9 mouse cellular contexts compared by ENCODE assay signal in genomic region chr13:113615971-113616671, GRCm38 (mm10). TPM values are rescaled to one million over a fixed set of nuclear protein-coding genes. Genes with fewer than 3 reads are reported as not detected.
DNase-seq lines count a peak whose midpoint lies in the region; ATAC-seq and TF ChIP-seq lines count a peak whose summit lies in the region.
"Had no signal": no experiment of that assay in that cellular context is flagged by ENCODE, and none has a peak within 500 bp of the region (broad histone marks: within the 10 kb centered on the region; RNA-seq: fewer than 3 reads in every experiment).

No protein-coding gene starts in this region.

- intact Hi-C loops in heart, postnatal 36 days (cut with DNase I), result loop anchor here (2.0 to 5.0 kb wide), 6 partner anchors 23 to 349 kb away; no protein-coding TSS in a partner anchor
- intact Hi-C loops in left cerebral cortex, postnatal 4 days (cut with DNase I), result loop anchor here (5.0 to 10.0 kb wide), 2 partner anchors 201 to 344 kb away; no protein-coding TSS in a partner anchor

- no peak for DNase-seq in layer of hippocampus, adult 2 months (ENCODE audit: low spot score in 2 of 2)
- no peak for DNase-seq in layer of hippocampus, adult 9-11 months
- peak; percentile 38 to 65 for DNase-seq in heart, postnatal 36 days
- peak; percentile 18 for DNase-seq in retina, postnatal 1 day
- no peak for DNase-seq in left cerebral cortex, postnatal 4 days

- no peak for ATAC-seq in limb, embryonic 12.5 days (ENCODE audit: insufficient number of reproducible peaks, insufficient read depth, low FRiP score, low TSS enrichment, low read depth)
- no peak for ATAC-seq in erythroid progenitor cell, adult 5-6 weeks (replicated peaks; ENCODE audit: low FRiP score, poor library complexity, severe bottlenecking)

- peak overlapping the region; percentile 97 for H3K9ac ChIP-seq in limb, embryonic 12.5 days (replicated peaks)

- H3K27me3 ChIP-seq in limb, embryonic 12.5 days, result no peaks in the 10 kb centered on the region

- H3K4me1 ChIP-seq in bone marrow macrophage, adult 2 months (ENCODE audit: control insufficient read depth, insufficient read depth, low read length), result peaks cover 16% of the 10 kb centered on the region
- H3K4me1 ChIP-seq in limb, embryonic 12.5 days (replicated peaks), result peaks cover 62% of the 10 kb centered on the region

- no peak for TF ChIP-seq CTCF in layer of hippocampus, adult 2 months (conservative IDR thresholded peaks at IDR 0.05)
- peak; percentile 26; the same call in 1 of the 2 replicates for TF ChIP-seq CTCF in bone marrow macrophage, adult 2 months (IDR thresholded peaks at IDR 0.05; ENCODE audit: low read depth, low read length)

- peaks cover 15% of the 10 kb centered on the region for H3K36me3 ChIP-seq in limb, embryonic 12.5 days

- WGBS in limb, embryonic 12.5 days, result 18% methylated on average over 8 of the region's 8 CpGs

- peak overlapping the region; percentile 98 for H3K27ac ChIP-seq in layer of hippocampus, adult 2 months
- H3K27ac ChIP-seq in bone marrow macrophage, adult 2 months (ENCODE audit: insufficient read depth, low read depth, low read length), result peak overlapping the region; percentile 58
- peak overlapping the region; percentile 77 for H3K27ac ChIP-seq in limb, embryonic 12.5 days

- no peak for TF ChIP-seq POLR2A in bone marrow macrophage, adult 2 months (IDR thresholded peaks at IDR 0.05; ENCODE audit: borderline replicate concordance, low read depth, low read length)

- peak overlapping the region; percentile 93 for H3K4me2 ChIP-seq in limb, embryonic 12.5 days

- no peaks in the 10 kb centered on the region for H3K9me3 ChIP-seq in limb, embryonic 12.5 days

- H3K4me3 ChIP-seq in layer of hippocampus, adult 2 months, result peak overlapping the region; percentile 59
- peak overlapping the region; percentile 83 for H3K4me3 ChIP-seq in bone marrow macrophage, adult 2 months (ENCODE audit: insufficient read depth, low read length)
- peak overlapping the region; percentile 95 for H3K4me3 ChIP-seq in limb, embryonic 12.5 days (replicated peaks)

RNA-seq across cellular contexts. Expression of gene Snx18, which starts 2.2 kb away (rescaled TPM):
- 10 to 100 TPM; 20.1 to 20.6 TPM for total RNA-seq in layer of hippocampus, adult 2 months (2021)
- polyA plus RNA-seq in bone marrow macrophage, adult 2 months (2012; ENCODE audit: insufficient read depth, insufficient read length, missing spikeins), result 27.1 and 29.8 TPM in 2 replicates
- total RNA-seq in heart, postnatal 36 days (2021), result 10 to 100 TPM; 21.4 to 21.8 TPM
- 40.6 and 41.5 TPM in 2 replicates for polyA plus RNA-seq in limb, embryonic 12.5 days (2016; fragmentation: Nextera tagmentation; extraction: Ambion mirVana)
- 10 to 100 TPM; 19.3 to 19.8 TPM for total RNA-seq in left cerebral cortex, postnatal 4 days (2021)
- 5.8 and 6.3 TPM in 2 replicates for total RNA-seq in erythroid progenitor cell, adult 5-6 weeks (2015; ENCODE audit: low replicate concordance)
- total RNA-seq in erythroid progenitor cell, adult 5-6 weeks (2017; ENCODE audit: low replicate concordance), result 5.7 and 8.2 TPM in 2 replicates

RNA-seq across cellular contexts. Expression of gene Hspb3, which starts 47.4 kb away (rescaled TPM):
- total RNA-seq in layer of hippocampus, adult 2 months (2021), result 1 to 10 TPM in 1 of 2 experiments, under 1 TPM in 1; 0.64 to 1.5 TPM
- polyA plus RNA-seq in bone marrow macrophage, adult 2 months (2012; ENCODE audit: insufficient read depth, insufficient read length, missing spikeins), result not detected in 2 replicates
- 10 to 100 TPM; 13.8 to 15.2 TPM for total RNA-seq in heart, postnatal 36 days (2021)
- polyA plus RNA-seq in limb, embryonic 12.5 days (2016; fragmentation: Nextera tagmentation; extraction: Ambion mirVana), result 3.0 and 4.0 TPM in 2 replicates
- 10 to 100 TPM; 13.4 to 16.4 TPM for total RNA-seq in left cerebral cortex, postnatal 4 days (2021)
- not detected in 2 replicates for total RNA-seq in erythroid progenitor cell, adult 5-6 weeks (2015; ENCODE audit: low replicate concordance)
- not detected in 2 replicates for total RNA-seq in erythroid progenitor cell, adult 5-6 weeks (2017; ENCODE audit: low replicate concordance)
- total RNA-seq: adrenal gland, postnatal 36 days had no signal

Comparison
In these comparisons a context has a peak if more than half of its experiments do, and no peak if none do; other contexts are left out.
1. DNase-seq: peak in heart, postnatal 36 days (2 of 2) and retina, postnatal 1 day (single experiment); none in layer of hippocampus, adult 2 months (0 of 2), layer of hippocampus, adult 9-11 months (single experiment) and left cerebral cortex, postnatal 4 days (single experiment).
2. RNA of gene Hspb3, which starts 47.4 kb away (total RNA-seq): 13.4 to 16.4 TPM in left cerebral cortex, postnatal 4 days and 13.8 to 15.2 TPM in heart, postnatal 36 days; 0.64 to 1.5 TPM in layer of hippocampus, adult 2 months and not detected in erythroid progenitor cell, adult 5-6 weeks; every median in the first group is over 4 times any median in the second.
3. Peak in every context shown above with its lines, with median percentiles within 50 percentile points of each other: H3K27ac ChIP-seq and H3K4me3 ChIP-seq.